Mouse (Mus musculus) bone marrow macrophage, adult 2 months (primary cell): Measurements from ENCODE around the gene Pla2g12a.

Experiments used
- CTCF ChIP-seq: IDR thresholded peaks from 2 replicates; pipeline ENCODE4 v1.5.1; 2012; ENCODE audit warnings: low read depth, mild to moderate bottlenecking, low read length, moderate library complexity
- POLR2A ChIP-seq: IDR thresholded peaks from 2 replicates; pipeline ENCODE4 v1.6.1; 2012; ENCODE audit warnings: mild to moderate bottlenecking, low read depth, low read length, borderline replicate concordance

- TF ChIP-seq POLR2A (no peak), CTCF (no peak)
Observed at GRCm38 (mm10) chr3:129936561-129936960, 58.2 kb downstream of the Pla2g12a start.
